Mouse (Mus musculus) hindbrain, postnatal 0 days (tissue): ENCODE data around the gene 1700028K03Rik. TPM values are rescaled to one million over a fixed set of nuclear protein-coding genes. Genes with fewer than 3 reads are reported as not detected.

Experiments
- ATAC-seq: fragments of 200-750 bp; cut with Nextera tagmentation; 2 replicates; pipeline ENCODE4 v1.8.0; 2017; ENCODE audit warnings: mild to moderate bottlenecking, moderate TSS enrichment, moderate library complexity
- DNase-seq: peaks from one replicate; pipeline ENCODE4 v3.0.0-alpha.2; 2015; ENCODE audit warnings: low spot score
- H3K27ac ChIP-seq: fragments of 300-500 bp; sonication (generic); 2 replicates; pipeline ENCODE4 v1.5.1; 2014; ENCODE audit warnings: mild to moderate bottlenecking
- H3K27me3 ChIP-seq: fragments of 300-500 bp; sonication (generic); 2 replicates; pipeline ENCODE4 v1.6.1; 2014; ENCODE audit warnings: low read length, mixed read lengths; ENCODE audit not compliant: insufficient read depth
- H3K36me3 ChIP-seq: fragments of 300-500 bp; sonication (generic); 2 replicates; pipeline ENCODE4 v1.6.1; 2014; ENCODE audit warnings: low read length, mixed read lengths; ENCODE audit not compliant: insufficient read depth
- H3K4me1 ChIP-seq: fragments of 300-500 bp; sonication (generic); 2 replicates; pipeline ENCODE4 v1.6.1; 2014; ENCODE audit warnings: antibody characterized with exemption, low read length, mixed read lengths; ENCODE audit not compliant: insufficient read depth
- H3K4me2 ChIP-seq: fragments of 300-500 bp; sonication (generic); 2 replicates; pipeline ENCODE4 v1.6.1; 2014; ENCODE audit warnings: low read depth, mild to moderate bottlenecking, low read length, moderate library complexity, mixed read lengths
- H3K4me3 ChIP-seq: fragments of 300-500 bp; sonication (generic); 2 replicates; pipeline ENCODE4 v1.5.1; 2014; ENCODE audit warnings: low read length
- H3K9ac ChIP-seq: fragments of 300-500 bp; sonication (generic); replicated peaks from 2 replicates; pipeline ENCODE4 v1.6.1; 2014; ENCODE audit warnings: mild to moderate bottlenecking, low read length, moderate library complexity, mixed read lengths
- H3K9me3 ChIP-seq: fragments of 300-500 bp; sonication (generic); 2 replicates; pipeline ENCODE4 v1.6.1; 2016; ENCODE audit warnings: low read length, mixed read lengths
- CTCF ChIP-seq: IDR thresholded peaks from 2 replicates; pipeline ENCODE4 v1.5.1; 2016; ENCODE audit warnings: antibody characterized with exemption, control low read depth, low read depth
- WGBS: fragments of 180-500 bp; shearing (Covaris S2); extraction: QIAGEN DNeasy Blood & Tissue Kit; methylation state at CpG from one replicate; pipeline ENCODE4 v1.1.7; 2014; 5-methylcytosine and 5-hydroxymethylcytosine counted together
- polyA plus RNA-seq: library from polyadenylated mRNA; unstranded; fragments of >200 nt; fragmentation: Nextera tagmentation; extraction: Ambion mirVana; gene quantifications from 2 replicates; pipeline ENCODE4 v1.2.1, GENCODE M21; 2015
- total RNA-seq: library from RNA; depleted of rRNA; stranded (reverse); fragments of >200 nt; gene quantifications from 2 replicates; pipeline ENCODE4 v1.2.3, GENCODE M21; 2014

The 1700028K03Rik gene
- total and polyA plus RNA-seq, 2 experiments from 2014 or later: 0.10 to 0.25 TPM

GRCm38 (mm10) chr5:107524281-107524680, 10.2 kb upstream of the 1700028K03Rik start:
- Histone ChIP-seq H3K4me3 (no peak overlapping the region), H3K27me3 (no peaks in the 10 kb centered on the region), H3K9me3 (no peaks in the 10 kb centered on the region), H3K4me2 (no peak overlapping the region), H3K36me3 (no peaks in the 10 kb centered on the region), H3K27ac (no peak overlapping the region), H3K9ac (no peak overlapping the region), H3K4me1 (no peaks in the 10 kb centered on the region)
- no peak for DNase-seq
- no peak for ATAC-seq
- 81% methylated on average over 10 of the region's 10 CpGs for WGBS
- no peak for TF ChIP-seq CTCF

- ATAC-seq (no peak), DNase-seq (no peak)
- Histone ChIP-seq H3K9ac (no peak overlapping the region), H3K27ac (no peak overlapping the region), H3K9me3 (no peaks in the 10 kb centered on the region), H3K4me3 (no peak overlapping the region), H3K4me2 (no peak overlapping the region), H3K36me3 (no peaks in the 10 kb centered on the region), H3K27me3 (no peaks in the 10 kb centered on the region), H3K4me1 (no peaks in the 10 kb centered on the region)
- no peak for TF ChIP-seq CTCF
- 93% methylated on average over 3 of the region's 3 CpGs for WGBS
These were observed 5.7 kb upstream of the 1700028K03Rik start for GRCm38 (mm10) chr5:107528856-107529255.

- TF ChIP-seq CTCF: no peak
- ATAC-seq (no peak), DNase-seq (no peak)
- WGBS: 74% methylated on average over 2 of the region's 2 CpGs
- Histone ChIP-seq H3K4me2 (no peak overlapping the region), H3K4me1 (no peaks in the 10 kb centered on the region), H3K27ac (no peak overlapping the region), H3K36me3 (no peaks in the 10 kb centered on the region), H3K27me3 (no peaks in the 10 kb centered on the region), H3K9ac (no peak overlapping the region), H3K4me3 (no peak overlapping the region), H3K9me3 (no peaks in the 10 kb centered on the region)
These were observed 919 bp upstream of the 1700028K03Rik start for GRCm38 (mm10) chr5:107533590-107533989.

- Histone ChIP-seq H3K9ac (no peak overlapping the region), H3K27ac (0 out of 2 replicates have a peak overlapping the region, but pooled peaks have one; percentile 12), H3K27me3 (no peaks in the 10 kb centered on the region), H3K36me3 (no peaks in the 10 kb centered on the region), H3K9me3 (no peaks in the 10 kb centered on the region), H3K4me3 (no peak overlapping the region), H3K4me2 (no peak overlapping the region), H3K4me1 (no peaks in the 10 kb centered on the region)
- ATAC-seq: 0 out of 2 replicates have a peak, but pooled peaks have one; percentile 21
- TF ChIP-seq CTCF: no peak
- peak; percentile 21 for DNase-seq
- 16% methylated on average over 7 of the region's 7 CpGs for WGBS
These were observed 7.2 kb downstream of the 1700028K03Rik start for GRCm38 (mm10) chr5:107541696-107542095.

GRCm38 (mm10) chr5:107545927-107546326, 11.4 kb downstream of the 1700028K03Rik start:
- no peak for ATAC-seq
- Histone ChIP-seq H3K4me2 (no peak overlapping the region), H3K9ac (no peak overlapping the region), H3K9me3 (no peaks in the 10 kb centered on the region), H3K27me3 (no peaks in the 10 kb centered on the region), H3K27ac (no peak overlapping the region), H3K4me1 (no peaks in the 10 kb centered on the region), H3K36me3 (0 out of 2 replicates have a peak, but pooled peaks cover 6% of the 10 kb centered on the region), H3K4me3 (no peak overlapping the region)
- TF ChIP-seq CTCF: no peak
- DNase-seq: no peak
- WGBS: 85% methylated on average over 4 of the region's 4 CpGs

DNA sequence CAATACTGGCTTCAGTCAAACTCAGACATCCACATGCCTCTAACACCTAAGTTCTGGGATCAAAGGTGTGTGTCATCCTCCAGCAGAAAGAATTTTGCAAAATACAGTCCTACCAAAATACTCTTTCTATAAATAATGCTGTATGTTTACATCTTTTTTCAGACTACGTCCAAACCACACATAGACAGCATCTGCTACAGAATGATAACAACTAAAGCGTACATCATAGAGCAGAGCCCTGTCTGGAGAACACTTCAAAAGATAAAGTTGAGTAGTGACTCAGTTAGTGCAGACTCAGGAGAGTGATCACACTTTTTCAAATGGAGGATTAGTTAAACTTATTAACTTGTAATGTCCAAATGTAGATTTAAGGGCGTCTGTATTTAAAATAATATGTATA, 13.4 kb downstream of the 1700028K03Rik start:
- Histone ChIP-seq H3K27ac (no peak overlapping the region), H3K9me3 (no peaks in the 10 kb centered on the region), H3K4me2 (no peak overlapping the region), H3K27me3 (no peaks in the 10 kb centered on the region), H3K36me3 (peaks cover 6% of the 10 kb centered on the region; the same call in 1 of the 2 replicates), H3K4me3 (no peak overlapping the region), H3K4me1 (no peaks in the 10 kb centered on the region), H3K9ac (no peak overlapping the region)
- 90% methylated on average over 3 of the region's 3 CpGs for WGBS
- ATAC-seq (no peak), DNase-seq (no peak)
- TF ChIP-seq CTCF: no peak

- no peak for DNase-seq
- Histone ChIP-seq H3K27me3 (no peaks in the 10 kb centered on the region), H3K4me3 (no peak overlapping the region), H3K27ac (no peak overlapping the region), H3K4me1 (no peaks in the 10 kb centered on the region), H3K9ac (no peak overlapping the region), H3K36me3 (peaks cover 6% of the 10 kb centered on the region; the same call in 1 of the 2 replicates), H3K4me2 (no peak overlapping the region), H3K9me3 (no peaks in the 10 kb centered on the region)
- no peak for ATAC-seq
- WGBS: 91% methylated on average over 3 of the region's 3 CpGs
- TF ChIP-seq CTCF: no peak
These were observed 13.9 kb downstream of the 1700028K03Rik start for GRCm38 (mm10) chr5:107548444-107548843.
